Mouse (Mus musculus) limb, embryonic 11.5 days (tissue): ENCODE data around the gene Blvrb. TPM values are rescaled to one million over a fixed set of nuclear protein-coding genes. Genes with fewer than 3 reads are reported as not detected.

Experiments used
- ATAC-seq: fragments of 200-750 bp; cut with Nextera tagmentation; 2 replicates; pipeline ENCODE4 v1.8.0; 2017; ENCODE audit warnings: low read depth; ENCODE audit not compliant: insufficient number of reproducible peaks, low FRiP score, low TSS enrichment
- DNase-seq: peaks from one replicate; pipeline ENCODE4 v3.0.0-alpha.2; 2015; ENCODE audit warnings: low spot score
- H3K27ac ChIP-seq: fragments of 300-500 bp; sonication (generic); replicated peaks from 2 replicates; pipeline ENCODE4 v1.5.1; 2014; ENCODE audit warnings: low read depth, mild to moderate bottlenecking, low read length
- H3K27me3 ChIP-seq: fragments of 300-500 bp; sonication (generic); 2 replicates; pipeline ENCODE4 v1.6.1; 2014; ENCODE audit warnings: mild to moderate bottlenecking, low read length, mixed read lengths; ENCODE audit not compliant: control insufficient read depth, insufficient read depth
- H3K36me3 ChIP-seq: fragments of 300-500 bp; sonication (generic); 2 replicates; pipeline ENCODE4 v1.6.1; 2014; ENCODE audit warnings: mild to moderate bottlenecking, low read length, moderate library complexity, mixed read lengths; ENCODE audit not compliant: control insufficient read depth, insufficient read depth
- H3K4me1 ChIP-seq: fragments of 300-500 bp; sonication (generic); 2 replicates; pipeline ENCODE4 v1.6.1; 2014; ENCODE audit warnings: low read length, mixed read lengths; ENCODE audit not compliant: control insufficient read depth, insufficient read depth
- H3K4me2 ChIP-seq: fragments of 300-500 bp; sonication (generic); 2 replicates; pipeline ENCODE4 v1.6.1; 2014; ENCODE audit warnings: low read depth, mild to moderate bottlenecking, moderate library complexity; ENCODE audit not compliant: severe bottlenecking
- H3K4me3 ChIP-seq: fragments of 300-500 bp; sonication (generic); 2 replicates; pipeline ENCODE4 v1.5.1; 2014; ENCODE audit warnings: low read depth, low read length
- H3K9ac ChIP-seq: fragments of 300-500 bp; sonication (generic); 2 replicates; pipeline ENCODE4 v1.6.1; 2014; ENCODE audit warnings: mild to moderate bottlenecking, low read length
- H3K9me3 ChIP-seq: fragments of 300-500 bp; sonication (generic); 2 replicates; pipeline ENCODE4 v1.6.1; 2016; ENCODE audit warnings: low read length; ENCODE audit not compliant: control insufficient read depth
- WGBS: fragments of 180-500 bp; shearing (Covaris S2); extraction: QIAGEN DNeasy Blood & Tissue Kit; methylation state at CpG from one replicate; pipeline ENCODE4 v1.1.7; 2014; 5-methylcytosine and 5-hydroxymethylcytosine counted together
- polyA plus RNA-seq: library from polyadenylated mRNA; unstranded; fragments of >200 nt; fragmentation: Nextera tagmentation; extraction: Ambion mirVana; gene quantifications from 2 replicates; pipeline ENCODE4 v1.2.1, GENCODE M21; 2014

Blvrb gene
- polyA plus RNA-seq = 29.0 and 30.5 TPM in 2 replicates

- Histone ChIP-seq H3K36me3 (no peaks in the 10 kb centered on the region), H3K4me3 (peak within 1 kb of the TSS; percentile 49), H3K4me2 (peak within 1 kb of the TSS; percentile 94), H3K27me3 (peaks cover 24% of the 10 kb centered on the region), H3K27ac (peak within 1 kb of the TSS; percentile 42; the same call in 1 of the 2 replicates), H3K9me3 (no peaks in the 10 kb centered on the region), H3K9ac (peak within 1 kb of the TSS; percentile 56), H3K4me1 (0 out of 2 replicates have a peak, but pooled peaks cover 4% of the 10 kb centered on the region)
- DNase-seq (peak; percentile 97), ATAC-seq (peak; percentile 90)
- 1% methylated on average over 54 of the region's 54 CpGs for WGBS
These were observed at the start of gene Blvrb, which contains the start of gene Sptbn4 for GRCm38 (mm10) chr7:27447419-27448286. TSS of gene Blvrb (plus strand) at chr7:27447978. TSS of gene Sptbn4 (minus strand) at chr7:27447686.

- ATAC-seq = no peak
- no peak for DNase-seq
- Histone ChIP-seq H3K36me3 (no peaks in the 10 kb centered on the region), H3K4me3 (no peak overlapping the region), H3K4me1 (peaks cover 6% of the 10 kb centered on the region; the same call in 1 of the 2 replicates), H3K9me3 (peaks cover 6% of the 10 kb centered on the region; the same call in 1 of the 2 replicates), H3K4me2 (no peak overlapping the region), H3K27ac (no peak overlapping the region), H3K9ac (no peak overlapping the region), H3K27me3 (peaks cover 64% of the 10 kb centered on the region)
- WGBS = 83% methylated on average over 7 of the region's 7 CpGs
These were observed 47.2 kb upstream of the Blvrb start for GRCm38 (mm10) chr7:27400545-27400944.

- 12% methylated on average over 16 of the region's 16 CpGs for WGBS
- no peaks in the 10 kb centered on the region for H3K36me3 ChIP-seq
- H3K9me3 ChIP-seq = peaks cover 6% of the 10 kb centered on the region; the same call in 1 of the 2 replicates
- no peak overlapping the region for H3K9ac ChIP-seq
- no peak overlapping the region for H3K27ac ChIP-seq
- peaks cover 57% of the 10 kb centered on the region for H3K27me3 ChIP-seq
- no peak overlapping the region for H3K4me3 ChIP-seq
- no peak for ATAC-seq
- no peak overlapping the region for H3K4me2 ChIP-seq
- peak; percentile 78 for DNase-seq
- 0 out of 2 replicates have a peak, but pooled peaks cover 2% of the 10 kb centered on the region for H3K4me1 ChIP-seq
These were observed 45.1 kb upstream of the Blvrb start for GRCm38 (mm10) chr7:27402675-27403074.

- ATAC-seq = no peak
- Histone ChIP-seq H3K36me3 (no peaks in the 10 kb centered on the region), H3K9me3 (peaks cover 6% of the 10 kb centered on the region; the same call in 1 of the 2 replicates), H3K4me1 (peaks cover 6% of the 10 kb centered on the region; the same call in 1 of the 2 replicates), H3K27me3 (peaks cover 64% of the 10 kb centered on the region), H3K9ac (no peak overlapping the region), H3K27ac (no peak overlapping the region), H3K4me2 (peak overlapping the region; percentile 17; the same call in 1 of the 2 replicates), H3K4me3 (peak overlapping the region; percentile 16)
- 5% methylated on average over 78 of the region's 81 CpGs for WGBS
- DNase-seq = peak; percentile 34
These were observed 43.4 kb upstream of the Blvrb start for GRCm38 (mm10) chr7:27404203-27404942.

- DNase-seq = no peak
- Histone ChIP-seq H3K27ac (no peak overlapping the region), H3K36me3 (no peaks in the 10 kb centered on the region), H3K4me3 (no peak overlapping the region), H3K4me2 (no peak overlapping the region), H3K27me3 (peaks cover 64% of the 10 kb centered on the region), H3K9ac (no peak overlapping the region), H3K9me3 (peaks cover 6% of the 10 kb centered on the region; the same call in 1 of the 2 replicates), H3K4me1 (peaks cover 6% of the 10 kb centered on the region; the same call in 1 of the 2 replicates)
- no peak for ATAC-seq
- WGBS = 80% methylated on average over 7 of the region's 7 CpGs
These were observed 41.3 kb upstream of the Blvrb start for GRCm38 (mm10) chr7:27406481-27406880.

GRCm38 (mm10) chr7:27407816-27408215 is 40.0 kb upstream of the Blvrb start:
- Histone ChIP-seq H3K4me3 (peak overlapping the region; percentile 36), H3K4me1 (peaks cover 6% of the 10 kb centered on the region; the same call in 1 of the 2 replicates), H3K36me3 (no peaks in the 10 kb centered on the region), H3K9me3 (peaks cover 6% of the 10 kb centered on the region; the same call in 1 of the 2 replicates), H3K27ac (no peak overlapping the region), H3K9ac (no peak overlapping the region), H3K4me2 (peak overlapping the region; percentile 87; the same call in 1 of the 2 replicates), H3K27me3 (peaks cover 55% of the 10 kb centered on the region)
- DNase-seq = no peak
- 23% methylated on average over 8 of the region's 8 CpGs for WGBS
- no peak for ATAC-seq

- peak overlapping the region; percentile 36 for H3K4me3 ChIP-seq
- H3K4me1 ChIP-seq = peaks cover 6% of the 10 kb centered on the region; the same call in 1 of the 2 replicates
- no peak overlapping the region for H3K27ac ChIP-seq
- WGBS = under 1% methylated on average over 93 of the region's 96 CpGs
- peaks cover 48% of the 10 kb centered on the region for H3K27me3 ChIP-seq
- peak; percentile 61; the same call in 1 of the 2 replicates for ATAC-seq
- H3K4me2 ChIP-seq = peak overlapping the region; percentile 87
- H3K9me3 ChIP-seq = no peaks in the 10 kb centered on the region
- H3K36me3 ChIP-seq = no peaks in the 10 kb centered on the region
- peak overlapping the region; percentile 28; the same call in 1 of the 2 replicates for H3K9ac ChIP-seq
- peak; percentile 90 for DNase-seq
These were observed 39.2 kb upstream of the Blvrb start for GRCm38 (mm10) chr7:27408379-27409176.
